In the genomic region with DNA sequence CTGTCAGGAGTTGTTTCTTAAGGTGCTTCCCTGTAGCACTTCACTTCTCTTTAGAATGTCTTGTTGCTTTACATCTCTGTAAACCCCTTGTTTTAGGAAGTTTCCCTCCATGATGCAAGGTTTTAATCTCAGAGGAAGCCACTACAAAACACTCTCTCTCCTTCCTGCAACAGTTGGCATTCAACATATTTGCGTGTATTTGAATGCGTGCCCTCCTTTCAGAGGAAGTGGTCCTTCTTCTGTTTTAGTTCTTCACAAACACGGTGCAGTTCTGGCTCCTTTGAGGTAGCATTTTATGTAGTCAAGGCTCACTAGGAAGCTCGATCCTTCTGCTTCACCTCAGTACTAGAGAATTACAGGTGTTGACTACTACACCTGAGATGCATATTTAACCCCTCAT, we compare ENCODE assay signal across 21 mouse cellular contexts. TPM values are rescaled to one million over a fixed set of nuclear protein-coding genes. Genes with fewer than 3 reads are reported as not detected.
DNase-seq lines count a peak whose midpoint lies in the region; ATAC-seq and TF ChIP-seq lines count a peak whose summit lies in the region.
"Had no signal": no experiment of that assay in that cellular context is flagged by ENCODE, and none has a peak within 500 bp of the region (broad histone marks: within the 10 kb centered on the region; RNA-seq: fewer than 3 reads in every experiment).

No protein-coding gene starts in this region.

- DNase-seq in embryonic facial prominence, embryonic 10.5 days (ENCODE audit: low spot score) = no peak
- no peak for DNase-seq in lung, embryonic 14.5 days
- no peak for DNase-seq in lung, postnatal 25 days (ENCODE audit: low spot score)
- DNase-seq in embryonic facial prominence, embryonic 14.5 days (ENCODE audit: low spot score) = no peak
- peak; percentile 68 for DNase-seq in thymus, postnatal 0 days (ENCODE audit: low spot score)
- no peak for DNase-seq in left cerebral cortex, postnatal 10 days (ENCODE audit: extremely low spot score in 1 of 2, low spot score in 2 of 2)
- DNase-seq: adrenal gland, postnatal 10 days; cerebellum, adult 9-10 months; embryo, embryonic 11 days; gastrocnemius, postnatal 14 days; kidney, postnatal 25 days; left cerebral cortex, postnatal 4 days; retina, postnatal 1 day; spleen, adult 18-20 months had no signal

- intact Hi-C loops in left cerebral cortex, postnatal 10 days (cut with DNase I) = no loop called here

- no peaks in the 10 kb centered on the region for H3K27me3 ChIP-seq in embryonic facial prominence, embryonic 13.5 days
- H3K27me3 ChIP-seq in embryonic facial prominence, embryonic 10.5 days (replicated peaks; ENCODE audit: low read depth, poor library complexity, severe bottlenecking) = no peaks in the 10 kb centered on the region
- no peaks in the 10 kb centered on the region for H3K27me3 ChIP-seq in lung, embryonic 14.5 days (ENCODE audit: insufficient read depth, low read length)
- H3K27me3 ChIP-seq in embryonic facial prominence, embryonic 14.5 days (replicated peaks; ENCODE audit: control insufficient read depth, insufficient read depth, low read length) = no peaks in the 10 kb centered on the region
- H3K27me3 ChIP-seq: lung, embryonic 15.5 days had no signal

- WGBS in embryonic facial prominence, embryonic 13.5 days = 92% methylated on average over 4 of the region's 4 CpGs
- 93% methylated on average over 4 of the region's 4 CpGs for WGBS in embryonic facial prominence, embryonic 10.5 days
- 87% methylated on average over 4 of the region's 4 CpGs for WGBS in lung, embryonic 14.5 days
- 88% methylated on average over 4 of the region's 4 CpGs for WGBS in embryonic facial prominence, embryonic 14.5 days

- H3K27ac ChIP-seq in embryonic facial prominence, embryonic 13.5 days = no peak overlapping the region
- no peak overlapping the region for H3K27ac ChIP-seq in embryonic facial prominence, embryonic 10.5 days (replicated peaks)
- no peak overlapping the region for H3K27ac ChIP-seq in lung, embryonic 14.5 days (ENCODE audit: low read depth)
- no peak overlapping the region for H3K27ac ChIP-seq in embryonic facial prominence, embryonic 14.5 days (replicated peaks; ENCODE audit: low read depth, low read length)
- H3K27ac ChIP-seq: lung, embryonic 15.5 days had no signal

- H3K9me3 ChIP-seq in embryonic facial prominence, embryonic 13.5 days = no peaks in the 10 kb centered on the region
- H3K9me3 ChIP-seq in embryonic facial prominence, embryonic 10.5 days = no peaks in the 10 kb centered on the region
- H3K9me3 ChIP-seq in lung, embryonic 14.5 days (ENCODE audit: low read depth, low read length) = no peaks in the 10 kb centered on the region
- no peaks in the 10 kb centered on the region for H3K9me3 ChIP-seq in embryonic facial prominence, embryonic 14.5 days (ENCODE audit: control insufficient read depth, low read length)
- H3K9me3 ChIP-seq: lung, embryonic 15.5 days had no signal

- H3K4me3 ChIP-seq in embryonic facial prominence, embryonic 13.5 days = no peak overlapping the region
- H3K4me3 ChIP-seq in embryonic facial prominence, embryonic 10.5 days = no peak overlapping the region; the same call in 1 of the 2 replicates
- no peak overlapping the region for H3K4me3 ChIP-seq in lung, embryonic 14.5 days (ENCODE audit: low read depth, low read length)
- H3K4me3 ChIP-seq in embryonic facial prominence, embryonic 14.5 days (ENCODE audit: low read depth, low read length) = no peak overlapping the region

- ATAC-seq in embryonic facial prominence, embryonic 13.5 days (ENCODE audit: insufficient number of reproducible peaks, insufficient read depth, low FRiP score, low TSS enrichment, low read depth) = no peak
- no peak for ATAC-seq in lung, embryonic 14.5 days (ENCODE audit: insufficient read depth)
- no peak for ATAC-seq in embryonic facial prominence, embryonic 14.5 days (ENCODE audit: low read depth)
- no peak for ATAC-seq in erythroid progenitor cell, adult 5-6 weeks (replicated peaks; ENCODE audit: low FRiP score, poor library complexity, severe bottlenecking)

- no peak for TF ChIP-seq CTCF in lung, embryonic 14.5 days (IDR thresholded peaks at IDR 0.05; ENCODE audit: low read depth)

- peaks cover 32% of the 10 kb centered on the region for H3K36me3 ChIP-seq in embryonic facial prominence, embryonic 13.5 days
- H3K36me3 ChIP-seq in embryonic facial prominence, embryonic 10.5 days (replicated peaks) = peaks cover 56% of the 10 kb centered on the region
- H3K36me3 ChIP-seq in lung, embryonic 14.5 days (ENCODE audit: insufficient read depth) = peaks cover 28% of the 10 kb centered on the region
- peaks cover 32% of the 10 kb centered on the region for H3K36me3 ChIP-seq in embryonic facial prominence, embryonic 14.5 days (ENCODE audit: control insufficient read depth, insufficient read depth, low read length)

- H3K4me2 ChIP-seq in embryonic facial prominence, embryonic 13.5 days = peak overlapping the region; percentile 91; the same call in 1 of the 2 replicates
- peak overlapping the region; percentile 93; the same call in 1 of the 2 replicates for H3K4me2 ChIP-seq in lung, embryonic 14.5 days
- peak overlapping the region; percentile 23; the same call in 1 of the 2 replicates for H3K4me2 ChIP-seq in embryonic facial prominence, embryonic 14.5 days (ENCODE audit: low read depth, low read length)

- H3K4me1 ChIP-seq in embryonic facial prominence, embryonic 13.5 days = peaks cover 36% of the 10 kb centered on the region
- peaks cover 27% of the 10 kb centered on the region for H3K4me1 ChIP-seq in embryonic facial prominence, embryonic 10.5 days
- peaks cover 13% of the 10 kb centered on the region for H3K4me1 ChIP-seq in lung, embryonic 14.5 days (ENCODE audit: insufficient read depth)
- peaks cover 14% of the 10 kb centered on the region for H3K4me1 ChIP-seq in embryonic facial prominence, embryonic 14.5 days (ENCODE audit: control insufficient read depth, insufficient read depth, low read length)

- peak overlapping the region; percentile 38; the same call in 1 of the 2 replicates for H3K9ac ChIP-seq in embryonic facial prominence, embryonic 13.5 days
- no peak overlapping the region for H3K9ac ChIP-seq in lung, embryonic 14.5 days
- no peak overlapping the region for H3K9ac ChIP-seq in embryonic facial prominence, embryonic 14.5 days (ENCODE audit: low read depth, low read length)
- H3K9ac ChIP-seq: lung, embryonic 15.5 days had no signal

RNA-seq across cellular contexts. Expression of a gene that starts 1.7 kb away (rescaled TPM):
- polyA plus RNA-seq in embryonic facial prominence, embryonic 13.5 days (2015; fragmentation: Nextera tagmentation; extraction: Ambion mirVana) = 22.4 and 25.4 TPM in 2 replicates
- 22.5 and 24.2 TPM in 2 replicates for polyA plus RNA-seq in embryonic facial prominence, embryonic 10.5 days (2016; fragmentation: Nextera tagmentation; extraction: Ambion mirVana)
- 15.8 and 15.9 TPM in 2 replicates for polyA plus RNA-seq in lung, embryonic 14.5 days (2014; fragmentation: Nextera tagmentation; extraction: Ambion mirVana)
- 10.6 and 12.4 TPM in 2 replicates for polyA plus RNA-seq in embryonic facial prominence, embryonic 14.5 days (2014; fragmentation: Nextera tagmentation; extraction: Ambion mirVana)
- 11.4 and 16.1 TPM in 2 replicates for polyA plus RNA-seq in thymus, postnatal 0 days (2015; fragmentation: Nextera tagmentation; extraction: Ambion mirVana)
- total RNA-seq in erythroid progenitor cell, adult 5-6 weeks (2015; ENCODE audit: low replicate concordance) = 25.6 and 29.9 TPM in 2 replicates
- total RNA-seq in erythroid progenitor cell, adult 5-6 weeks (2017; ENCODE audit: low replicate concordance) = 37.4 and 40.9 TPM in 2 replicates
- total RNA-seq in left cerebral cortex, postnatal 10 days (2021) = 10 to 100 TPM; 18.9 to 19.7 TPM

RNA-seq across cellular contexts. Expression of a gene that starts 12.5 kb away (rescaled TPM):
- 0.23 TPM in 1 of 2 replicates, not detected in the other for polyA plus RNA-seq in embryonic facial prominence, embryonic 13.5 days (2015; fragmentation: Nextera tagmentation; extraction: Ambion mirVana)
- polyA plus RNA-seq in embryonic facial prominence, embryonic 10.5 days (2016; fragmentation: Nextera tagmentation; extraction: Ambion mirVana) = 0.17 TPM in 1 of 2 replicates, not detected in the other
- 0.23 TPM in 1 of 2 replicates, not detected in the other for polyA plus RNA-seq in lung, embryonic 14.5 days (2014; fragmentation: Nextera tagmentation; extraction: Ambion mirVana)
- not detected in 2 replicates for polyA plus RNA-seq in embryonic facial prominence, embryonic 14.5 days (2014; fragmentation: Nextera tagmentation; extraction: Ambion mirVana)
- 0.12 TPM in 1 of 2 replicates, not detected in the other for polyA plus RNA-seq in thymus, postnatal 0 days (2015; fragmentation: Nextera tagmentation; extraction: Ambion mirVana)
- total RNA-seq in erythroid progenitor cell, adult 5-6 weeks (2015; ENCODE audit: low replicate concordance) = not detected in 2 replicates
- not detected in 2 replicates for total RNA-seq in erythroid progenitor cell, adult 5-6 weeks (2017; ENCODE audit: low replicate concordance)
- not detected for total RNA-seq in left cerebral cortex, postnatal 10 days (2021)
- total RNA-seq: adrenal gland, postnatal 10 days; gastrocnemius, postnatal 14 days; layer of hippocampus, postnatal 10 days; left cerebral cortex, postnatal 4 days; megakaryocyte-erythroid progenitor cell, adult 5-6 weeks had no signal
- polyA plus RNA-seq: heart, embryonic 14.5 days; neural tube, embryonic 11.5 days had no signal

RNA-seq across cellular contexts. Expression of a gene that starts 15.9 kb away (rescaled TPM):
- 92.3 and 118 TPM in 2 replicates for polyA plus RNA-seq in embryonic facial prominence, embryonic 13.5 days (2015; fragmentation: Nextera tagmentation; extraction: Ambion mirVana)
- 86.2 and 95.7 TPM in 2 replicates for polyA plus RNA-seq in embryonic facial prominence, embryonic 10.5 days (2016; fragmentation: Nextera tagmentation; extraction: Ambion mirVana)
- polyA plus RNA-seq in lung, embryonic 14.5 days (2014; fragmentation: Nextera tagmentation; extraction: Ambion mirVana) = 188 and 195 TPM in 2 replicates
- polyA plus RNA-seq in embryonic facial prominence, embryonic 14.5 days (2014; fragmentation: Nextera tagmentation; extraction: Ambion mirVana) = 95.5 and 103 TPM in 2 replicates
- 155 and 159 TPM in 2 replicates for polyA plus RNA-seq in thymus, postnatal 0 days (2015; fragmentation: Nextera tagmentation; extraction: Ambion mirVana)
- total RNA-seq in erythroid progenitor cell, adult 5-6 weeks (2015; ENCODE audit: low replicate concordance) = 63.7 and 66.0 TPM in 2 replicates
- 11.8 TPM in 2 replicates for total RNA-seq in erythroid progenitor cell, adult 5-6 weeks (2017; ENCODE audit: low replicate concordance)
- 10 to 100 TPM; 43.0 to 51.8 TPM for total RNA-seq in left cerebral cortex, postnatal 10 days (2021)

RNA-seq across cellular contexts. Expression of a gene that starts 52.2 kb away (rescaled TPM):
- polyA plus RNA-seq in embryonic facial prominence, embryonic 13.5 days (2015; fragmentation: Nextera tagmentation; extraction: Ambion mirVana) = not detected in 2 replicates
- not detected in 2 replicates for polyA plus RNA-seq in embryonic facial prominence, embryonic 10.5 days (2016; fragmentation: Nextera tagmentation; extraction: Ambion mirVana)
- polyA plus RNA-seq in lung, embryonic 14.5 days (2014; fragmentation: Nextera tagmentation; extraction: Ambion mirVana) = not detected in 2 replicates
- not detected in 2 replicates for polyA plus RNA-seq in embryonic facial prominence, embryonic 14.5 days (2014; fragmentation: Nextera tagmentation; extraction: Ambion mirVana)
- polyA plus RNA-seq in thymus, postnatal 0 days (2015; fragmentation: Nextera tagmentation; extraction: Ambion mirVana) = 0.22 and 0.34 TPM in 2 replicates
- not detected in 2 replicates for total RNA-seq in erythroid progenitor cell, adult 5-6 weeks (2015; ENCODE audit: low replicate concordance)
- total RNA-seq in erythroid progenitor cell, adult 5-6 weeks (2017; ENCODE audit: low replicate concordance) = not detected in 2 replicates
- total RNA-seq in left cerebral cortex, postnatal 10 days (2021) = not detected
- total RNA-seq: adrenal gland, postnatal 10 days; gastrocnemius, postnatal 14 days; layer of hippocampus, postnatal 10 days; left cerebral cortex, postnatal 4 days; megakaryocyte-erythroid progenitor cell, adult 5-6 weeks had no signal
- polyA plus RNA-seq: heart, embryonic 14.5 days; lung, embryonic 15.5 days; neural tube, embryonic 11.5 days had no signal

Comparison
In these comparisons a context has a peak if more than half of its experiments do, and no peak if none do; other contexts are left out.
1. H3K4me2 ChIP-seq: peak in every context shown above with its lines; median percentile 93 in lung, embryonic 14.5 days; 91 in embryonic facial prominence, embryonic 13.5 days; 23 in embryonic facial prominence, embryonic 14.5 days.